Mouse (Mus musculus) embryonic fibroblast, embryonic 13.5 days (primary cell): Measurements from ENCODE around the gene Marveld2.

Experiments used
- CTCF ChIP-seq: IDR thresholded peaks from 2 replicates; pipeline ENCODE4 v1.5.1; 2011; ENCODE audit warnings: mild to moderate bottlenecking, control low read depth, low read length, moderate library complexity, borderline replicate concordance; ENCODE audit not compliant: insufficient read depth
- POLR2A ChIP-seq: IDR thresholded peaks from 2 replicates; pipeline ENCODE4 v1.6.1; 2011; ENCODE audit warnings: low read depth, mild to moderate bottlenecking, control low read depth, low read length, moderate library complexity

DNA sequence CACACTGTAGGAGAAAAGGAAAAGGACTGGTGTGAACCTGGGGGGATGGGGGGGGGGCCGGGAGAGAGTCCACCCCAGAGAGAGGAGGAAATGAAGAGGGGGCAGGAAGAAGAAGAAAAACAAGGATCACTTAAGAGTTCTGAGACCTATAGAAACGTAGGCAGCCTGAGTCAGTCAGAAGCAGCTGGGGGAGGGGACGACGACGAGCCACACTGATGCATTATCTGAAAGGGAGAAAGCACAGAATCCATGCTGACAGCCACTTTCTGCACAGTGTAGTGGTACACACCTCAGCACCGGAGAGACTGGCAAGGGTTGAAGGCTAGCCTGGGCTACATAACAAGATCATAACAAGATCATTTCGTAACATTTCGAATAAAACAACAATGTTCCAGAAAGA lies 15.7 kb downstream of the Marveld2 start:
- TF ChIP-seq CTCF (no peak), POLR2A (no peak)
